Mouse (Mus musculus) left cerebral cortex, adult 11 months (tissue): ENCODE measurements at regions not wholly inside any gene's neighbourhood (a gene's known extent, or its start where the extent isn't known, plus 50 kb on each side); places are given as distances from the start of the nearest gene placed in this dataset.

Experiments
- DNase-seq: peaks from one replicate; pipeline ENCODE4 v3.0.0; 2022; ENCODE audit warnings: low spot score

GRCm38 (mm10) chr13:51016956-51017703 is 83.5 kb upstream of the Spin1 start:
- no peak for DNase-seq

- DNase-seq, result no peak
Observed at GRCm38 (mm10) chr13:51017727-51018321, 82.9 kb upstream of the Spin1 start.

- DNase-seq, result no peak
Observed at GRCm38 (mm10) chr13:51018366-51018765, 82.3 kb upstream of the Spin1 start.

- DNase-seq, result no peak
Observed at GRCm38 (mm10) chr13:51022401-51023250, 78.1 kb upstream of the Spin1 start.

GRCm38 (mm10) chr13:51023271-51023670 is 77.4 kb upstream of the Spin1 start:
- DNase-seq, result no peak

GRCm38 (mm10) chr13:51026311-51026918 is 74.3 kb upstream of the Spin1 start:
- no peak for DNase-seq

- DNase-seq, result no peak
Observed at GRCm38 (mm10) chr13:51037850-51038450, 62.7 kb upstream of the Spin1 start.

- no peak for DNase-seq
Observed at GRCm38 (mm10) chr13:51038955-51039354, 61.7 kb upstream of the Spin1 start.

GRCm38 (mm10) chr13:51041121-51041520 is 59.6 kb upstream of the Spin1 start:
- no peak for DNase-seq

GRCm38 (mm10) chr13:51042881-51043402 is 57.7 kb upstream of the Spin1 start:
- DNase-seq, result no peak
